Mouse (Mus musculus) splenic B cell, adult 2 months (primary cell): ENCODE data around the gene Gm20481.
"Not testable (repeated sequence)": the region's sequence is repeated elsewhere in the genome, so short reads cannot be mapped to it uniquely, and the experiment has no call there.

Experiments
- DNase-seq: peaks from one replicate; pipeline ENCODE4 v3.0.0-alpha.2; 2011; ENCODE audit warnings: low read depth, low spot score
- H3K27me3 ChIP-seq: 2 replicates; pipeline ENCODE4 v1.6.1; 2012; ENCODE audit warnings: mild to moderate bottlenecking, low read length, moderate library complexity, mixed read lengths; ENCODE audit not compliant: control insufficient read depth, poor library complexity, insufficient read depth, severe bottlenecking
- H3K36me3 ChIP-seq: 2 replicates; pipeline ENCODE4 v1.6.1; 2012; ENCODE audit warnings: mild to moderate bottlenecking, low read length, moderate library complexity, mixed read lengths; ENCODE audit not compliant: control insufficient read depth, poor library complexity, insufficient read depth, severe bottlenecking

Gene Gm20481

DNA sequence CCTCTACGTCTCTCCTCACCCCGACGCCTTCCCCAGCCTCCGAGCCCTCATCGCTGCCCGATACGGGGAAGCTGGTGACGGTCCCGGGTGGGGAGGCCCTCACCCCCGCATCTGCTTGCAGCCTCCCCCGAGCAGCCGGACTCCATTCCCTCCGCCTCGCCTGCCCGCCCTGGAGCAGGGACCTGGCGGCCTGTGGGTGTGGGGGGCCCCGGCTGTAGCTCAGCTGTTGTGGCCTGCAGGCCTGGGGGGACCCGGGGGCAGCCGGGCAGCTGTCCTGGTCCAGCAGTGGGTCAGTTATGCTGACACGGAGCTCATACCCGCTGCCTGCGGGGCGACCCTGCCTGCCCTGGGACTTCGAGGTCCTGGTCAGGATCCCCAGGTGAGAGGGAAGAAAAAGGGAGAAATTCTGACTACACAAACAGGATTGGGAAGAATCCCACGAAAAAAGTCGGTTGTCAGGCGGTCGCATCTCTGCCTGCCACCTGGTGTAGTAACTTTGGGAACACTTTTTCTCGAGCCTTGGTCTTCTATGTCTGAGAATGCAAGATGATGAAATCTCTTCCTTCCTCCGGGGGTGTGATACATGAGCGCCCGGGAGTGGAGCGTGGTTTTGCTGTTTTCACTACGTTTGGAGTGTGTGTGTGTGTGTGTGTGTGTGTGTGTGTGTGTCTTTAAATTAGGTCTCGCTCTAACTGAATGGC lies 31.9 kb downstream of the Gm20481 start:
- peaks cover 25% of the 10 kb centered on the region for H3K36me3 ChIP-seq
- DNase-seq = peak; percentile 58
- H3K27me3 ChIP-seq = no peaks in the 10 kb centered on the region

DNA sequence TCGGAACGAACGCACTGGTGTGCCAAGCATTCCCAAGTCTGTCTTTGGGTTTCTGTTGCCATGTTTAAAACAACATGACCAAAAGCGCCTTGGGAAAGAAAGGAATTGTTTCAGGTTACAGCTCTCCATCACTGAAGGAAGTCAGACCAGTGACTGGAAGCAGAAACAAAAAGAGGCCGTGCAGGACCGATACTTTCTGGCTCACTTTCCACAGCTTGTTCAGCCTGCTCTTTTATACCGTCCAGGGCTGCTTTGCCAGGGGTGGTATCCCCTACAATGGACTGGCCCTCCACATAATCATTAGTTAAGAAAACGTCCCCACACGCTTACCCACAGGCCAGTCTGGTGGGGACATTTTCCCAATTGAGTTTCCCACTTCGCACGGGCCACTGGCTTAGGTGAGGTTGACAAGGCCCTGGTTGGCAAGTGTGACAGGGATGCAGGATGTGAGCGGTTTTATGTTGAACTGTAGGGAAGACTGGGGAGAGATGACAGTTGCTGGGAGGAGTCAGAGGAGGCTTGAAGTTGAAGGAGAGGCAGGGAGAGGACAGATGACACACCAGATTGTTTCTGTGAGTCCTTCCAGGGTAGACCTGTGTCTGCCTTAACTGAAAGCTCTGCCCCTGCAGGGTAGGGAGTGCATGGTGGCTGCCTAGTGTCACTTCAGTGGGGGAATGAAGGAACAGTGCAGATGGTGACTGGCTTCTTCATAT lies 32.6 kb downstream of the Gm20481 start:
- H3K36me3 ChIP-seq = peaks cover 27% of the 10 kb centered on the region
- peak; percentile 22 for DNase-seq
- H3K27me3 ChIP-seq = no peaks in the 10 kb centered on the region

DNA sequence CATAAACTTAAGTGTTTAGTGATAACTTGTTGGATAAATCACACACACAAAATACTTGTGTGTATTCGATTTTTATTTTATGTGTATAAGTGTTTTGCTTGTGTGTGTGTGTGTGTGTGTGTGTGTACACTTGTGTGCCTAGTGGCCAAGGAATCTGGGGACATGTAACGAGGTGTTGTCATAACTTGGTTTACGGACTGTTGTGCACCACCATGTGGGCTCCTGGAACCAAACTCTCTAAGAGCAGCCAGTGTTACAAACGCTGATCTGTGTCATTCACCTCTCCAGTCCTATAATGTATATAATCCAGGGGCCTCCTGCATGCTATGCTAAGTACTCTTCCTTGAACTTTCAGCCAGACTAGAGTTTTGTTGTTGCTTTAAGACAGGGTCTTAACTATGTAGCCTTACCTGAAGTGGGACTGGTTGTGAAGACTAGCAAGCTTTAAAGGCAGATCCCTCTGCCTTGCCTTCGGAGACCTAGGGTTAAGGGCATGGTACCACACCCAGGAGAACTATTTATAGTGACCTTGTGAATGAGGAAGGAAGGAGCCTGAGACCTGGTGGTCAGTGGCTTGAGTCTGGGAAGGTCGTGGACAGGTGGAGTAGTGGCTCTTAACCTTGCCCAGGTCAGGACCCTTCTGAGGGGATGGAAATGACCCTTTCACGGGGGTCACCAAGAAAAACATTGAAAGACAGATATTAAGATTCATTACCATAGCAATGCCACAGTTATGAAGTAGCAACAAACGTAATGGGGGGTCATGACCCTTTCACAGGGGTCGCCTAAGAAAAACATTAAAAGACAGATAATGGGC lies 33.5 kb downstream of the Gm20481 start:
- Histone ChIP-seq H3K27me3 (no peaks in the 10 kb centered on the region), H3K36me3 (peaks cover 25% of the 10 kb centered on the region)
- DNase-seq = no peak

DNA sequence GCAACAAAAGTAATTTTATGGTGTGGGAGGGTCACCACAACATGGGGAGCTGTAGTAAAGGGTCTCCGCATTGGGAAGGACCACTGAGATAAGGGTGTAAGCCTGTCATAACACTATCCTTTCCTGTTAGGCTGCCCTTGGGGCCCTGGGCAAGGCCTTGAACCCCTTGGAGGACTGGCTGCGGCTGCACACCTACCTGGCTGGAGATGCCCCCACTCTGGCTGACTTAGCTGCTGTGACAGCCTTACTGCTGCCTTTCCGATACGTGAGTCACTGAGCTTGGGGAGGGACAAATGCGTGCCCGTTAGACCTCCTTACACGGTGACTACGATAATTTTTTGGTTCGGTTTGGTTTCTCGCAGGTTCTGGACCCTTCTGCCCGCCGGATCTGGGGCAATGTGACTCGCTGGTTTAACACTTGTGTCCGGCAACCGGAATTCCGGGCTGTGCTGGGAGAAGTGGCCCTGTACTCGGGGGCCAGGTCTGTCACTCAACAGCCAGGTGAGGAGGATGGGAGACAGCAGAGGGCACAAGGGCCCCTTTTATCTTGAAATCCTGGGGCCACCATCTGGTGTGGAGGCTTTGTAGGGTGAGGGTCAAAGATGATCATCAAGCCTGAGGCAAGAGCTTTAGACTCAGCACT lies 34.5 kb downstream of the Gm20481 start:
- no peaks in the 10 kb centered on the region for H3K27me3 ChIP-seq
- DNase-seq = no peak
- peaks cover 24% of the 10 kb centered on the region for H3K36me3 ChIP-seq

DNA sequence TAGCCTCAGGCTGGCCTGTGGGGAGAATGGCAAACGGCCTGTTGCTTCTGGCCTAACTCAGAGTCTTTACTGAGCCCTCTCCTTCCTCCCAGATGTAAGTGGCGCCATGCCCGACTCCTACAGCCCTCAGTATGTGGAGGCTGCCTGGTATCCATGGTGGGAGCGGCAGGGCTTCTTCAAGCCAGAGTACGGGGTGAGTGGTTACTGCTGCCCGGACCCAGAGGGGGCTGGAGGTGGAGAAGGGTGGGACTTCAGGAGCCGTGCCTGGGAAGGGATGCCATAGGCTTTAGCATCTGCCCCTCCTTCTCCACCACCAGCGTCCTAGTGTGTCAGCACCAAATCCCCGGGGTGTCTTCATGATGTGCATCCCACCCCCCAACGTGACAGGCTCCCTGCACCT lies 35.4 kb downstream of the Gm20481 start:
- DNase-seq = no peak
- Histone ChIP-seq H3K36me3 (peaks cover 24% of the 10 kb centered on the region), H3K27me3 (no peaks in the 10 kb centered on the region)

DNA sequence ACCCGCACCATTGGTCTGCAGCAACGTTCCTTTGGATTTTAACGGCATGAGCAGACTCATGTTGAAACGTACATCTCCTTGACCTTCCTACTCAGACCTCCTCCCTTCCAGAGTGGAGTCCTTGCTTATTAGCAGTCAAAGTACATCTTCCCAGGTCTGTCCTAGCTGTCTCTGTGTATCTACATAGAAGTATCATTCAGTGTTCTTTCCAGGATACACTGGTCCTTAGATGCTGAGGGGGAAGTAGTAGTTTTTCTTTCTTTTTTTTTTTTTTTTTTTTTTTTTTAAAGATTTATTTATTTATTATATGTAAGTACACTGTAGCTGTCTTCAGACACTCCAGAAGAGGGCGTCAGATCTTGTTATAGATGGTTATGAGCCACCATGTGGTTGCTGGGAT lies 36.2 kb downstream of the Gm20481 start:
- H3K27me3 ChIP-seq, DNase-seq: not testable (repeated sequence)
- peaks cover 28% of the 10 kb centered on the region for H3K36me3 ChIP-seq

DNA sequence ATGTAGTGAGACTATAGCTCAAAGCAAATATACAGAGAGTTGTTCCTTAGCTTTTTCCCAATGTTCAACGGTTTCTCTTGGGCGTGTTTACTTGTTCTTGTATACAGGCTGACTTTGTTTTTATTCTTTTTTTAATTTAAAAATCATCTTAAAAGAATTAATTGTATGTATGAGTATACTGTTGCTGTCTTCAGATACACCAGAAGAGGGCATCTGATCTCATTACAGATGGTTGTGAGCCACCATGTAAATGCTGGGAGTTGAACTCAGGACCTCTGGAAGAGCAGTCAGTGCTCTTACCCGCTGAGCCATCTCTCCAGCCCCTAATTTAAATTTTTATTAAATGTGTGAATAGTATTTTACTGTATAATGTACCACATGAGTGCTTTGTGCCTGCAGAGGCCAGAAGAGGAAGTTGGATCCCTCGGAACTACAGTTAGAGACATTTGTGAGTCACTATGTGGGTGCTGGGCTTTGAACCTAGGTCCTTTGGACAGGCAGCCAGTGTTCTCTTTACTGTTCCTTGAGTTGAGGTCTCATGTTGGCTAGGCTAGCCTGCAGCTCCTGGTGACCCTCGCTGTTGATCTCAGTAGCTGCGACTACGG lies 37.8 kb downstream of the Gm20481 start:
- peak; percentile 43 for DNase-seq
- peaks cover 33% of the 10 kb centered on the region for H3K36me3 ChIP-seq
- H3K27me3 ChIP-seq = no peaks in the 10 kb centered on the region

DNA sequence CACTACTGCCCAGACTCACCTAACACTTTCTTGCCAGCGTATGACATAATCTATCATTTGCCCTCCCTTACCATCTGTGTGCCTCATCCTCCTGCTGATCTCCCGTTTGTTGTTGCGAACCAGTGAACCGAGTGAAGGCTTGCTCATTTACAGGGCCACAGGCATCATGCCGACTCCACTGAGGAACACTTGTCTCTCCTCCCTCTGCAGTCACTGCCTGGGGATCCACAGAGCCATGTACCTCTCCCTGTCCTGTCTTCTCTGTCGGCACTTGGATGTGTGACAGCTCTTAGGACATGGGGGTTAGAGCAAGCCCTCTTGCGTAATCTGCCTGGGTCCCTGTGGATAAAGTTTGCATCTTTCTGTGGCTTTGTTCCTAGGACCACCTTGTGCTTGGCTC lies 39.9 kb downstream of the Gm20481 start:
- H3K27me3 ChIP-seq = no peaks in the 10 kb centered on the region
- no peak for DNase-seq
- H3K36me3 ChIP-seq = peaks cover 39% of the 10 kb centered on the region

DNA sequence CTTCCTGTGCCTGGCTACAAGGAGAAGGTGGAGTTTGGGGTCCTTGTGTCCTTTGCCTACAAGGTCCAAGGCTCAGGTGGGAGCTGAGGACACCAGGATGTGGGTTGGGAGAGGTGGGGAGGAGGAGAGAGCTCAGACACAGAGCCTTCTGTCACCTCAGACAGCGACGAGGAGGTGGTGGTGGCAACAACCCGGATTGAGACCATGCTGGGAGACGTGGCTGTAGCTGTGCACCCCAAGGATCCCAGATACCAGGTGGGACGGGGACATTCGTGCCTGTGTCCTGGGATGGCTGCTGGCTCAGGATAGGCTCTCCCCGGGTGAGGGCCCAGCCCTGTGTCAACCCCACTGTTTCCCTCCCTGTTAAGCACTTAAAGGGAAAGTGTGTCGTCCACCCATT lies 41.7 kb downstream of the Gm20481 start:
- Histone ChIP-seq H3K36me3 (peaks cover 38% of the 10 kb centered on the region), H3K27me3 (no peaks in the 10 kb centered on the region)
- DNase-seq = no peak

DNA sequence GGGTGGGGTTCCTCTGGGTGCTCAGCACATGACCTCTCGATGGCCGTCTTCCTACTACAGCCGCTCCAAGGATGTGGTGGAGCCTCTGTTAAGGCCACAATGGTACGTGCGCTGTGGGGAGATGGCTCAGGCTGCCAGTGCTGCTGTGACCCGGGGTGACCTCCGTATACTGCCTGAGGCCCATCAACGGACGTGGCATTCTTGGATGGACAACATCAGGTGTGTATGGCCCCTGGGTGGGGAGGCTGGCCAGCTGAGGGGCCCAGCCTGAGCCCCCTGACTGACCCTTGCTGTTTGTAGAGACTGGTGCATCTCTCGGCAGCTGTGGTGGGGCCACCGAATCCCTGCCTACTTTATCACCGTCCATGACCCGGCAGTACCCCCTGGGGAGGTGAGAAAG lies 42.7 kb downstream of the Gm20481 start:
- no peak for DNase-seq
- Histone ChIP-seq H3K27me3 (no peaks in the 10 kb centered on the region), H3K36me3 (peaks cover 36% of the 10 kb centered on the region)

DNA sequence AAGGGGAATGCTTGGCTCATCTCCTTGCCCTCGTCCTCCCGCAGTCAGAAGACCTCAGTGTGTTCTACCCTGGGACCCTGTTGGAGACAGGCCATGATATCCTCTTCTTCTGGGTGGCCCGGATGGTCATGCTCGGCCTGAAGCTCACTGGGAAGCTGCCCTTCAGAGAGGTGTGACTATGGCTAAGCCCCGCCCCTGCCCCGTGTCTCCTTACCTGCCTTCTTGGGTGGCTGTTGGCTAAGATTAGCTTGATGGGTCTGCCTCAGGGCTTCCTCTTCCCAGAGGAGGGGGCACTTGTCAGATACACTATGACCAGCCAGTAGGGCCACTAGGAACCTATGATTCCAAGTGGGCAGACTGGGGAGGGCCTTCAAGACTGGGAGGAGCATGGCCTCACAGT lies 43.5 kb downstream of the Gm20481 start:
- Histone ChIP-seq H3K27me3 (no peaks in the 10 kb centered on the region), H3K36me3 (peaks cover 33% of the 10 kb centered on the region)
- no peak for DNase-seq

DNA sequence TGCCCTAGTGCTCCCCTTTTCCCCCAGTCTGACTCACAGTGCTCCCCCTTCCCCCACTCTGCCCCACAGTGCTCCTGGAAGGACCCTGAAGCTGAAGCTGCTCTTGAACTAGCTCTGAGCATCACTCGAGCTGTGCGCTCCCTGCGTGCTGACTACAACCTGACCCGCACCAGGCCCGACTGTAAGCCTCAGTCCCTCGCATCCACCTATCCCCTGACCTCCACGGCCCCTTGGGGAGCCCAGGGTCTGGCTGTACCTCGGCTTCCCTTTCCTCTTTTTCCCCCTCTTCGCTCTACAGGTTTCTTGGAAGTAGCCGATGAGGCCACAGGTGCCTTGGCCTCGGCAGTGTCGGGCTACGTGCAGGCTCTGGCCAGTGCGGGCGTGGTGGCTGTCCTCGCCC lies 45.6 kb downstream of the Gm20481 start:
- Histone ChIP-seq H3K36me3 (peaks cover 29% of the 10 kb centered on the region), H3K27me3 (no peaks in the 10 kb centered on the region)
- DNase-seq = no peak

DNA sequence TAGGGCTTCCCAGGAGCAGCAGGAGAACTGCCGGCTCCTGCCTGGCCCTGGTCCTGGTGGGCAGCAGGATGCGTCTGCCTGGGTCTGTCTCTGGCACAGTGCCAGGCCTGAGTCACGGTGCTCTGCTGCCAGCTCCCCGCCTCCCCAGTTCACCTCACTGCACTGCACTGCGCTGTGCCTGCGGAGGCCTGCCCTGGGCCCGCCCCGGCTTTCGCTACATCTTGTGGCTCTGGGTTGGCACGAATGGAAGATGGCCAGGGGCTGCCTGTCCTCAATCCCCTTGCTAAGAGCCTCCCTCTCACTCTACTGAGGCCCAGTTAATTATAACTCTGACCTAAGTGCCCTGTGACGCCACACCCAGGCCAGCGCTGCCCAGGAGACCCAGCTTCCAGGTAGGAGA lies 46.7 kb downstream of the Gm20481 start, which contains the start of gene Vwa7:
TSS of gene Vwa7 (plus strand) at position 204 of the 400 bp plus-strand sequence.
- Histone ChIP-seq H3K27me3 (no peaks in the 10 kb centered on the region), H3K36me3 (peaks cover 25% of the 10 kb centered on the region)
- peak; percentile 34 for DNase-seq
